Mouse (Mus musculus) lung, embryonic 16.5 days (tissue): Measurements from ENCODE around the gene Parl. TPM values are rescaled to one million over a fixed set of nuclear protein-coding genes. Genes with fewer than 3 reads are reported as not detected.

Experiments used
- ATAC-seq: fragments of 200-750 bp; cut with Nextera tagmentation; 2 replicates; pipeline ENCODE4 v1.8.0; 2017; ENCODE audit warnings: low read depth, mild to moderate bottlenecking, moderate library complexity
- H3K27ac ChIP-seq: fragments of 300-500 bp; sonication (generic); 2 replicates; pipeline ENCODE4 v1.5.1; 2014; ENCODE audit warnings: mild to moderate bottlenecking, control low read depth, low read length
- H3K27me3 ChIP-seq: fragments of 300-500 bp; sonication (generic); 2 replicates; pipeline ENCODE4 v1.6.1; 2014; ENCODE audit warnings: low read depth, low read length, mixed read lengths; ENCODE audit not compliant: control insufficient read depth, insufficient read depth
- H3K36me3 ChIP-seq: fragments of 300-500 bp; sonication (generic); 2 replicates; pipeline ENCODE4 v1.6.1; 2014; ENCODE audit warnings: low read length; ENCODE audit not compliant: control insufficient read depth, insufficient read depth
- H3K4me1 ChIP-seq: fragments of 300-500 bp; sonication (generic); replicated peaks from 2 replicates; pipeline ENCODE4 v1.6.1; 2014; ENCODE audit warnings: low read length, mixed read lengths; ENCODE audit not compliant: control insufficient read depth, insufficient read depth
- H3K4me2 ChIP-seq: fragments of 300-500 bp; sonication (generic); 2 replicates; pipeline ENCODE4 v1.6.1; 2014; ENCODE audit warnings: low read depth, low read length, control low read depth
- H3K4me3 ChIP-seq: fragments of 300-500 bp; sonication (generic); 2 replicates; pipeline ENCODE4 v1.5.1; 2014; ENCODE audit warnings: mild to moderate bottlenecking, low read length, control low read depth
- H3K9ac ChIP-seq: fragments of 300-500 bp; sonication (generic); 2 replicates; pipeline ENCODE4 v1.6.1; 2014; ENCODE audit warnings: low read length, control low read depth
- H3K9me3 ChIP-seq: fragments of 300-500 bp; sonication (generic); 2 replicates; pipeline ENCODE4 v1.6.1; 2016; ENCODE audit warnings: low read length; ENCODE audit not compliant: control insufficient read depth
- WGBS: fragments of 180-500 bp; shearing (Covaris S2); extraction: QIAGEN DNeasy Blood & Tissue Kit; methylation state at CpG from one replicate; pipeline ENCODE4 v1.1.7; 2014; 5-methylcytosine and 5-hydroxymethylcytosine counted together
- polyA plus RNA-seq: library from polyadenylated mRNA; unstranded; fragments of >200 nt; fragmentation: Nextera tagmentation; extraction: Ambion mirVana; gene quantifications from 2 replicates; pipeline ENCODE4 v1.2.1, GENCODE M21; 2015

The Parl gene
- polyA plus RNA-seq, result 74.8 and 76.6 TPM in 2 replicates

GRCm38 (mm10) chr16:20301770-20302649 is at the start of gene Parl:
TSS of gene Parl (minus strand) at chr16:20302387.
- Histone ChIP-seq H3K27me3 (no peaks in the 10 kb centered on the region), H3K36me3 (peaks cover 2% of the 10 kb centered on the region), H3K4me3 (peak within 1 kb of the TSS; percentile 91), H3K9ac (peak within 1 kb of the TSS; percentile 85), H3K4me2 (peak within 1 kb of the TSS; percentile 78), H3K4me1 (peaks cover 11% of the 10 kb centered on the region), H3K27ac (peak within 1 kb of the TSS; percentile 50), H3K9me3 (no peaks in the 10 kb centered on the region)
- ATAC-seq, result peak; percentile 84
- WGBS, result under 1% methylated on average over 43 of the region's 52 CpGs

GRCm38 (mm10) chr16:20345464-20345863 is 43.3 kb upstream of the Parl start:
- H3K27ac ChIP-seq, result no peak overlapping the region
- ATAC-seq, result no peak
- H3K4me3 ChIP-seq, result no peak overlapping the region
- 67% methylated on average over 1 of the region's 1 CpGs for WGBS
- H3K9me3 ChIP-seq, result no peaks in the 10 kb centered on the region
- no peaks in the 10 kb centered on the region for H3K4me1 ChIP-seq
- peaks cover 2% of the 10 kb centered on the region; the same call in 1 of the 2 replicates for H3K36me3 ChIP-seq
- H3K27me3 ChIP-seq, result no peaks in the 10 kb centered on the region
- H3K4me2 ChIP-seq, result no peak overlapping the region
- no peak overlapping the region for H3K9ac ChIP-seq

GRCm38 (mm10) chr16:20338616-20339015 is 36.4 kb upstream of the Parl start:
- WGBS, result 90% methylated on average over 3 of the region's 3 CpGs
- Histone ChIP-seq H3K9me3 (no peaks in the 10 kb centered on the region), H3K4me3 (no peak overlapping the region), H3K9ac (no peak overlapping the region), H3K27ac (no peak overlapping the region), H3K36me3 (peaks cover 4% of the 10 kb centered on the region), H3K4me1 (no peaks in the 10 kb centered on the region), H3K27me3 (no peaks in the 10 kb centered on the region), H3K4me2 (no peak overlapping the region)
- no peak for ATAC-seq

- 96% methylated on average over 8 of the region's 8 CpGs for WGBS
- no peaks in the 10 kb centered on the region for H3K27me3 ChIP-seq
- H3K9ac ChIP-seq, result no peak overlapping the region
- no peak overlapping the region for H3K4me2 ChIP-seq
- H3K9me3 ChIP-seq, result no peaks in the 10 kb centered on the region
- no peak overlapping the region for H3K4me3 ChIP-seq
- H3K4me1 ChIP-seq, result no peaks in the 10 kb centered on the region
- peaks cover 8% of the 10 kb centered on the region for H3K36me3 ChIP-seq
- ATAC-seq, result no peak
- no peak overlapping the region for H3K27ac ChIP-seq
Measured at GRCm38 (mm10) chr16:20334918-20335317, 32.7 kb upstream of the Parl start.

GRCm38 (mm10) chr16:20328306-20328705 is 26.1 kb upstream of the Parl start:
- no peak for ATAC-seq
- no peaks in the 10 kb centered on the region for H3K27me3 ChIP-seq
- peaks cover 4% of the 10 kb centered on the region; the same call in 1 of the 2 replicates for H3K36me3 ChIP-seq
- no peak overlapping the region for H3K27ac ChIP-seq
- H3K4me2 ChIP-seq, result no peak overlapping the region
- no peaks in the 10 kb centered on the region for H3K4me1 ChIP-seq
- no peak overlapping the region for H3K4me3 ChIP-seq
- H3K9me3 ChIP-seq, result no peaks in the 10 kb centered on the region
- WGBS, result 91% methylated on average over 5 of the region's 5 CpGs
- no peak overlapping the region for H3K9ac ChIP-seq

GRCm38 (mm10) chr16:20325286-20325685 is 23.1 kb upstream of the Parl start, which contains the start of gene Cyp2ab1:
TSS of gene Cyp2ab1 (minus strand) at chr16:20325404.
- H3K9me3 ChIP-seq, result no peaks in the 10 kb centered on the region
- no peak within 1 kb of the TSS for H3K27ac ChIP-seq
- no peak for ATAC-seq
- no peak within 1 kb of the TSS for H3K9ac ChIP-seq
- no peak within 1 kb of the TSS for H3K4me3 ChIP-seq
- no peaks in the 10 kb centered on the region for H3K27me3 ChIP-seq
- H3K4me2 ChIP-seq, result no peak within 1 kb of the TSS
- WGBS, result 55% methylated on average over 5 of the region's 5 CpGs
- no peaks in the 10 kb centered on the region for H3K4me1 ChIP-seq
- H3K36me3 ChIP-seq, result no peaks in the 10 kb centered on the region

- no peak for ATAC-seq
- 53% methylated on average over 5 of the region's 5 CpGs for WGBS
- no peaks in the 10 kb centered on the region for H3K9me3 ChIP-seq
- no peak overlapping the region for H3K9ac ChIP-seq
- H3K4me3 ChIP-seq, result no peak overlapping the region
- H3K27ac ChIP-seq, result no peak overlapping the region
- H3K27me3 ChIP-seq, result no peaks in the 10 kb centered on the region
- H3K4me1 ChIP-seq, result no peaks in the 10 kb centered on the region
- H3K36me3 ChIP-seq, result no peaks in the 10 kb centered on the region
- H3K4me2 ChIP-seq, result no peak overlapping the region
Measured at GRCm38 (mm10) chr16:20323907-20324306, 21.7 kb upstream of the Parl start.

GRCm38 (mm10) chr16:20322274-20322673 is 20.1 kb upstream of the Parl start:
- H3K27me3 ChIP-seq, result no peaks in the 10 kb centered on the region
- no peak overlapping the region for H3K4me3 ChIP-seq
- H3K27ac ChIP-seq, result no peak overlapping the region
- no peak for ATAC-seq
- no peaks in the 10 kb centered on the region for H3K36me3 ChIP-seq
- H3K9me3 ChIP-seq, result no peaks in the 10 kb centered on the region
- no peak overlapping the region for H3K4me2 ChIP-seq
- H3K9ac ChIP-seq, result no peak overlapping the region
- no peaks in the 10 kb centered on the region for H3K4me1 ChIP-seq
- WGBS, result 80% methylated on average over 4 of the region's 4 CpGs

GRCm38 (mm10) chr16:20316770-20317169 is 14.6 kb upstream of the Parl start:
- Histone ChIP-seq H3K9me3 (no peaks in the 10 kb centered on the region), H3K4me3 (no peak overlapping the region), H3K27ac (no peak overlapping the region), H3K36me3 (no peaks in the 10 kb centered on the region), H3K9ac (no peak overlapping the region), H3K4me1 (no peaks in the 10 kb centered on the region), H3K4me2 (no peak overlapping the region), H3K27me3 (no peaks in the 10 kb centered on the region)
- WGBS, result 72% methylated on average over 6 of the region's 6 CpGs
- no peak for ATAC-seq
